Mouse (Mus musculus) splenic B cell, adult 2 months (primary cell): ENCODE measurements around the gene Pwp2.

Source experiments
- DNase-seq: peaks from one replicate; pipeline ENCODE4 v3.0.0-alpha.2; 2011; ENCODE audit warnings: low read depth, low spot score
- H3K27me3 ChIP-seq: 2 replicates; pipeline ENCODE4 v1.6.1; 2012; ENCODE audit warnings: mild to moderate bottlenecking, low read length, moderate library complexity, mixed read lengths; ENCODE audit not compliant: control insufficient read depth, poor library complexity, insufficient read depth, severe bottlenecking
- H3K36me3 ChIP-seq: 2 replicates; pipeline ENCODE4 v1.6.1; 2012; ENCODE audit warnings: mild to moderate bottlenecking, low read length, moderate library complexity, mixed read lengths; ENCODE audit not compliant: control insufficient read depth, poor library complexity, insufficient read depth, severe bottlenecking

Gene Pwp2

GRCm38 (mm10) chr10:78184531-78185380 is at the start of gene Pwp2:
TSS of gene Pwp2 (minus strand) at chr10:78185149.
- Histone ChIP-seq H3K27me3 (no peaks in the 10 kb centered on the region), H3K36me3 (peaks cover 11% of the 10 kb centered on the region)
- peak; percentile 96 for DNase-seq

GRCm38 (mm10) chr10:78233756-78234155 is 48.8 kb upstream of the Pwp2 start:
- DNase-seq: no peak
- Histone ChIP-seq H3K36me3 (no peaks in the 10 kb centered on the region; the same call in 1 of the 2 replicates), H3K27me3 (no peaks in the 10 kb centered on the region)

GRCm38 (mm10) chr10:78233161-78233560 is 48.2 kb upstream of the Pwp2 start:
- no peak for DNase-seq
- Histone ChIP-seq H3K27me3 (no peaks in the 10 kb centered on the region), H3K36me3 (no peaks in the 10 kb centered on the region; the same call in 1 of the 2 replicates)

- Histone ChIP-seq H3K27me3 (no peaks in the 10 kb centered on the region), H3K36me3 (peaks cover 2% of the 10 kb centered on the region; the same call in 1 of the 2 replicates)
- DNase-seq: no peak
Measured at GRCm38 (mm10) chr10:78232301-78232980, 47.5 kb upstream of the Pwp2 start.

GRCm38 (mm10) chr10:78228560-78228928 is 43.6 kb upstream of the Pwp2 start:
- DNase-seq: no peak
- no peaks in the 10 kb centered on the region for H3K27me3 ChIP-seq
- H3K36me3 ChIP-seq: peaks cover 2% of the 10 kb centered on the region; the same call in 1 of the 2 replicates

GRCm38 (mm10) chr10:78227875-78228559 is 43.1 kb upstream of the Pwp2 start:
- no peaks in the 10 kb centered on the region for H3K27me3 ChIP-seq
- peaks cover 2% of the 10 kb centered on the region; the same call in 1 of the 2 replicates for H3K36me3 ChIP-seq
- no peak for DNase-seq

GRCm38 (mm10) chr10:78224136-78224535 is 39.2 kb upstream of the Pwp2 start:
- Histone ChIP-seq H3K27me3 (no peaks in the 10 kb centered on the region), H3K36me3 (0 out of 2 replicates have a peak, but pooled peaks cover 2% of the 10 kb centered on the region)
- no peak for DNase-seq

GRCm38 (mm10) chr10:78222908-78223307 is 38.0 kb upstream of the Pwp2 start:
- Histone ChIP-seq H3K36me3 (peaks cover 4% of the 10 kb centered on the region), H3K27me3 (no peaks in the 10 kb centered on the region)
- DNase-seq: no peak

- Histone ChIP-seq H3K36me3 (peaks cover 6% of the 10 kb centered on the region), H3K27me3 (no peaks in the 10 kb centered on the region; the same call in 1 of the 2 replicates)
- DNase-seq: no peak
Measured at GRCm38 (mm10) chr10:78221315-78221714, 36.4 kb upstream of the Pwp2 start.

GRCm38 (mm10) chr10:78219528-78219927 is 34.6 kb upstream of the Pwp2 start:
- no peak for DNase-seq
- no peaks in the 10 kb centered on the region; the same call in 1 of the 2 replicates for H3K27me3 ChIP-seq
- peaks cover 11% of the 10 kb centered on the region for H3K36me3 ChIP-seq

GRCm38 (mm10) chr10:78218576-78218975 is 33.6 kb upstream of the Pwp2 start:
- H3K27me3 ChIP-seq: no peaks in the 10 kb centered on the region; the same call in 1 of the 2 replicates
- peaks cover 13% of the 10 kb centered on the region for H3K36me3 ChIP-seq
- no peak for DNase-seq

GRCm38 (mm10) chr10:78216376-78217083 is 31.6 kb upstream of the Pwp2 start:
- no peak for DNase-seq
- H3K27me3 ChIP-seq: no peaks in the 10 kb centered on the region; the same call in 1 of the 2 replicates
- H3K36me3 ChIP-seq: peaks cover 16% of the 10 kb centered on the region

GRCm38 (mm10) chr10:78214371-78214770 is 29.4 kb upstream of the Pwp2 start:
- DNase-seq: no peak
- H3K36me3 ChIP-seq: peaks cover 22% of the 10 kb centered on the region
- no peaks in the 10 kb centered on the region; the same call in 1 of the 2 replicates for H3K27me3 ChIP-seq

GRCm38 (mm10) chr10:78211311-78211710 is 26.4 kb upstream of the Pwp2 start:
- H3K27me3 ChIP-seq: no peaks in the 10 kb centered on the region
- peaks cover 16% of the 10 kb centered on the region for H3K36me3 ChIP-seq
- peak; percentile 54 for DNase-seq
